Mouse (Mus musculus) frontal cortex, postnatal 14 days (tissue): ENCODE results near the gene Zswim2.
A peak's percentile ranks its signal among the peaks of the same experiment; 100 is the strongest.
"Not testable (repeated sequence)": the region's sequence is repeated elsewhere in the genome, so short reads cannot be mapped to it uniquely, and the experiment has no call there.

ENCODE experiments used
- DNase-seq, 2 experiments: peaks; one replicate each; pipeline ENCODE4 v3.0.0; 2022; ENCODE audit warnings: low spot score in 2 of 2

Zswim2 gene

GRCm38 (mm10) chr2:83940931-83941361, at the start of gene Zswim2:
Zswim2 (minus strand) TSS chr2:83941228.
- peak; percentile 78 to 83 for DNase-seq

- not testable (repeated sequence) for DNase-seq
Observed at GRCm38 (mm10) chr2:83990253-83990652, 49.2 kb upstream of the Zswim2 start, which contains the start of gene Gm13691. Gm13691 (plus strand) TSS chr2:83990553.

- not testable (repeated sequence) for DNase-seq
Observed at GRCm38 (mm10) chr2:83984443-83984842, 43.4 kb upstream of the Zswim2 start, which contains the start of gene Gm13697. Gm13697 (plus strand) TSS chr2:83984743.

- not testable (repeated sequence) for DNase-seq
Observed at GRCm38 (mm10) chr2:83978633-83979032, 37.6 kb upstream of the Zswim2 start, which contains the start of gene Gm13694. Gm13694 (plus strand) TSS chr2:83978933.

- not testable (repeated sequence) for DNase-seq
Observed at GRCm38 (mm10) chr2:83972823-83973222, 31.8 kb upstream of the Zswim2 start, which contains the start of gene Gm13696. Gm13696 (plus strand) TSS chr2:83973123.

- DNase-seq = not testable (repeated sequence)
Observed at GRCm38 (mm10) chr2:83967013-83967412, 26.0 kb upstream of the Zswim2 start, which contains the start of gene Gm13695. Gm13695 (plus strand) TSS chr2:83967313.

GRCm38 (mm10) chr2:83961203-83961602, 20.2 kb upstream of the Zswim2 start, which contains the start of gene Gm13693:
Gm13693 (plus strand) TSS chr2:83961503.
- DNase-seq = not testable (repeated sequence)

- not testable (repeated sequence) for DNase-seq
Observed at GRCm38 (mm10) chr2:83955393-83955792, 14.4 kb upstream of the Zswim2 start, which contains the start of gene Gm13698. Gm13698 (plus strand) TSS chr2:83955693.

- DNase-seq = no peak
Observed at GRCm38 (mm10) chr2:83941792-83942191, 764 bp upstream of the Zswim2 start.

GRCm38 (mm10) chr2:83941378-83941777, 350 bp upstream of the Zswim2 start:
- no peak for DNase-seq

GRCm38 (mm10) chr2:83929478-83930088, 11.4 kb downstream of the Zswim2 start:
- DNase-seq = no peak

- no peak for DNase-seq
Observed at GRCm38 (mm10) chr2:83901896-83902540, 39.0 kb downstream of the Zswim2 start.

- DNase-seq = no peak
Observed at GRCm38 (mm10) chr2:83893701-83894100, 47.3 kb downstream of the Zswim2 start.

- DNase-seq = no peak
Observed at GRCm38 (mm10) chr2:83883850-83884420, 57.1 kb downstream of the Zswim2 start.
